In genomic region chr17:26594958-26595357, GRCm38 (mm10) we compare ENCODE assay signal across 8 mouse cellular contexts. TPM values are rescaled to one million over a fixed set of nuclear protein-coding genes. Genes with fewer than 3 reads are reported as not detected.
A peak's percentile ranks its signal among the peaks of the same experiment; 100 is the strongest.
DNase-seq lines count a peak whose midpoint lies in the region; ATAC-seq and TF ChIP-seq lines count a peak whose summit lies in the region.

No protein-coding gene starts in this region.

- no peak for TF ChIP-seq POLR2A in liver, adult 2 months (IDR thresholded peaks at IDR 0.05; ENCODE audit: extremely low read depth, insufficient read depth, low read length)

- peaks cover 13% of the 10 kb centered on the region for H3K4me1 ChIP-seq in forebrain, embryonic 12.5 days
- H3K4me1 ChIP-seq in forebrain, embryonic 14.5 days (ENCODE audit: control insufficient read depth, insufficient read depth, low read length): peaks cover 9% of the 10 kb centered on the region; the same call in 1 of the 2 replicates
- H3K4me1 ChIP-seq in liver, adult 2 months (ENCODE audit: control insufficient read depth, insufficient read depth, low read length): peaks cover 53% of the 10 kb centered on the region
- H3K4me1 ChIP-seq in heart, postnatal 0 days (ENCODE audit: control insufficient read depth, insufficient read depth): peaks cover 43% of the 10 kb centered on the region

- 0 out of 2 replicates have a peak overlapping the region, but pooled peaks have one; percentile 65 for H3K27ac ChIP-seq in forebrain, embryonic 12.5 days
- no peak overlapping the region for H3K27ac ChIP-seq in forebrain, embryonic 14.5 days (ENCODE audit: low read depth, low read length)
- H3K27ac ChIP-seq in liver, adult 2 months (replicated peaks; ENCODE audit: insufficient read depth, low read depth, low read length): peak overlapping the region; percentile 43
- peak overlapping the region; percentile 99 for H3K27ac ChIP-seq in heart, postnatal 0 days (ENCODE audit: low read depth)

- H3K79me2 ChIP-seq in liver, adult 2 months (ENCODE audit: control insufficient read depth, insufficient read depth, low read length): peaks cover 16% of the 10 kb centered on the region; the same call in 1 of the 2 replicates

- no peak for TF ChIP-seq EP300 in heart, postnatal 0 days (IDR thresholded peaks at IDR 0.05; ENCODE audit: low read depth)

- no peaks in the 10 kb centered on the region for H3K9me3 ChIP-seq in forebrain, embryonic 12.5 days
- no peaks in the 10 kb centered on the region for H3K9me3 ChIP-seq in forebrain, embryonic 14.5 days (replicated peaks; ENCODE audit: control insufficient read depth, low read length)
- no peaks in the 10 kb centered on the region for H3K9me3 ChIP-seq in heart, postnatal 0 days (replicated peaks; ENCODE audit: control insufficient read depth, low read length)

- no peak overlapping the region for H3K4me3 ChIP-seq in forebrain, embryonic 12.5 days (replicated peaks)
- H3K4me3 ChIP-seq in forebrain, embryonic 14.5 days (ENCODE audit: low read depth, low read length): no peak overlapping the region
- no peak overlapping the region for H3K4me3 ChIP-seq in liver, adult 2 months (ENCODE audit: insufficient read depth, low read depth, low read length)
- no peak overlapping the region for H3K4me3 ChIP-seq in heart, postnatal 0 days (ENCODE audit: low read depth, low read length)

- peaks cover 22% of the 10 kb centered on the region; the same call in 1 of the 2 replicates for H3K36me3 ChIP-seq in forebrain, embryonic 12.5 days (replicated peaks)
- 0 out of 2 replicates have a peak, but pooled peaks cover 6% of the 10 kb centered on the region for H3K36me3 ChIP-seq in forebrain, embryonic 14.5 days (ENCODE audit: control insufficient read depth, insufficient read depth, low read length)
- H3K36me3 ChIP-seq in liver, adult 2 months (ENCODE audit: control insufficient read depth, insufficient read depth, low read length): no peaks in the 10 kb centered on the region
- no peaks in the 10 kb centered on the region for H3K36me3 ChIP-seq in heart, postnatal 0 days (replicated peaks; ENCODE audit: control insufficient read depth, insufficient read depth, low read length)

- TF ChIP-seq CTCF in liver, adult 2 months (IDR thresholded peaks at IDR 0.05; ENCODE audit: low read depth, low read length): no peak
- TF ChIP-seq CTCF in heart, postnatal 0 days (IDR thresholded peaks at IDR 0.05; ENCODE audit: low read depth): no peak

- ATAC-seq in forebrain, embryonic 12.5 days (ENCODE audit: low FRiP score): no peak
- ATAC-seq in forebrain, embryonic 14.5 days: no peak
- no peak for ATAC-seq in heart, postnatal 0 days (ENCODE audit: insufficient read depth, low read depth)
- 0 out of 2 replicates have a peak, but pooled peaks have one; percentile 26 for ATAC-seq in megakaryocyte progenitor cell, adult 5-6 weeks (replicated peaks; ENCODE audit: poor library complexity)

- WGBS in forebrain, embryonic 12.5 days: 93% methylated on average over 7 of the region's 7 CpGs
- WGBS in forebrain, embryonic 14.5 days: 91% methylated on average over 7 of the region's 7 CpGs
- 71% methylated on average over 7 of the region's 7 CpGs for WGBS in liver, adult 2 months
- 15% methylated on average over 7 of the region's 7 CpGs for WGBS in heart, postnatal 0 days

- H3K9ac ChIP-seq in forebrain, embryonic 12.5 days: no peak overlapping the region
- no peak overlapping the region for H3K9ac ChIP-seq in forebrain, embryonic 14.5 days (ENCODE audit: low read length)
- H3K9ac ChIP-seq in liver, adult 2 months (ENCODE audit: low read depth, low read length): no peak overlapping the region
- peak overlapping the region; percentile 31 for H3K9ac ChIP-seq in heart, postnatal 0 days (replicated peaks; ENCODE audit: low read depth, low read length)

- no peak for DNase-seq in forebrain, embryonic 14.5 days (ENCODE audit: low spot score)
- DNase-seq in liver, adult 2 months (ENCODE audit: extremely low read depth, low read depth, low spot score): no peak
- DNase-seq in liver: no peak
- no peak for DNase-seq in heart, postnatal 0 days (ENCODE audit: low spot score)
- no peak for DNase-seq in yolk sac, embryonic 10.5 days (ENCODE audit: low spot score)
- DNase-seq in testis, postnatal 10 days (ENCODE audit: low spot score): no peak

- H3K27me3 ChIP-seq in forebrain, embryonic 12.5 days: no peaks in the 10 kb centered on the region
- H3K27me3 ChIP-seq in forebrain, embryonic 14.5 days (replicated peaks; ENCODE audit: control insufficient read depth, insufficient read depth, low read length): no peaks in the 10 kb centered on the region
- no peaks in the 10 kb centered on the region for H3K27me3 ChIP-seq in liver, adult 2 months (ENCODE audit: control insufficient read depth, insufficient read depth, low read length)
- no peaks in the 10 kb centered on the region for H3K27me3 ChIP-seq in heart, postnatal 0 days (ENCODE audit: control insufficient read depth, insufficient read depth, low read length)

- no peak overlapping the region for H3K4me2 ChIP-seq in forebrain, embryonic 12.5 days
- no peak overlapping the region for H3K4me2 ChIP-seq in forebrain, embryonic 14.5 days (ENCODE audit: low read length)
- H3K4me2 ChIP-seq in heart, postnatal 0 days (ENCODE audit: low read depth, low read length): no peak overlapping the region

RNA-seq across cellular contexts. Expression of gene Dusp1, which starts 33.0 kb away (rescaled TPM):
- polyA plus RNA-seq in forebrain, embryonic 12.5 days (2016; fragmentation: Nextera tagmentation; extraction: Ambion mirVana): 39.8 and 47.2 TPM in 2 replicates
- 58.4 and 66.0 TPM in 2 replicates for polyA plus RNA-seq in forebrain, embryonic 14.5 days (2014; fragmentation: Nextera tagmentation; extraction: Ambion mirVana)
- 10.5 and 10.7 TPM in 2 replicates for total RNA-seq in liver, adult 2 months (2014; rRNA removed)
- polyA plus RNA-seq in liver, adult 2 months (2012; rRNA removed): 22.2 and 40.0 TPM in 2 replicates
- total RNA-seq in heart, postnatal 0 days (2014; rRNA removed; ENCODE audit: low replicate concordance): 105 and 114 TPM in 2 replicates
- 23.1 and 24.0 TPM in 2 replicates for polyA plus RNA-seq in heart, postnatal 0 days (2015; fragmentation: Nextera tagmentation; extraction: Ambion mirVana)
- 89.7 and 162 TPM in 2 replicates for total RNA-seq in megakaryocyte progenitor cell, adult 5-6 weeks (2015)
- 16.1 and 29.6 TPM in 2 replicates for total RNA-seq in megakaryocyte progenitor cell, adult 5-6 weeks (2017)

RNA-seq across cellular contexts. Expression of gene Ergic1, which starts 33.7 kb away (rescaled TPM):
- polyA plus RNA-seq in forebrain, embryonic 12.5 days (2016; fragmentation: Nextera tagmentation; extraction: Ambion mirVana): 99.9 and 105 TPM in 2 replicates
- polyA plus RNA-seq in forebrain, embryonic 14.5 days (2014; fragmentation: Nextera tagmentation; extraction: Ambion mirVana): 126 and 134 TPM in 2 replicates
- 30.7 and 34.6 TPM in 2 replicates for total RNA-seq in liver, adult 2 months (2014; rRNA removed)
- 93.3 and 106 TPM in 2 replicates for polyA plus RNA-seq in liver, adult 2 months (2012; rRNA removed)
- 148 and 152 TPM in 2 replicates for total RNA-seq in heart, postnatal 0 days (2014; rRNA removed; ENCODE audit: low replicate concordance)
- polyA plus RNA-seq in heart, postnatal 0 days (2015; fragmentation: Nextera tagmentation; extraction: Ambion mirVana): 50.8 and 53.3 TPM in 2 replicates
- total RNA-seq in megakaryocyte progenitor cell, adult 5-6 weeks (2015): 99.7 and 123 TPM in 2 replicates
- total RNA-seq in megakaryocyte progenitor cell, adult 5-6 weeks (2017): 42.2 and 48.3 TPM in 2 replicates
